Mouse (Mus musculus) heart, adult 8-10 months (tissue): ENCODE data around the gene Spx. TPM values are rescaled to one million over a fixed set of nuclear protein-coding genes. Genes with fewer than 3 reads are reported as not detected.
A peak's percentile ranks its signal among the peaks of the same experiment; 100 is the strongest.

Experiments
- DNase-seq: peaks from one replicate; pipeline ENCODE4 v3.0.0; 2022; ENCODE audit warnings: low spot score
- total RNA-seq, 4 experiments: library from RNA; stranded (reverse); gene quantifications; 2 replicates each; pipeline ENCODE4 v1.2.4; 2022

Gene Spx
- total RNA-seq = not detected

DNA sequence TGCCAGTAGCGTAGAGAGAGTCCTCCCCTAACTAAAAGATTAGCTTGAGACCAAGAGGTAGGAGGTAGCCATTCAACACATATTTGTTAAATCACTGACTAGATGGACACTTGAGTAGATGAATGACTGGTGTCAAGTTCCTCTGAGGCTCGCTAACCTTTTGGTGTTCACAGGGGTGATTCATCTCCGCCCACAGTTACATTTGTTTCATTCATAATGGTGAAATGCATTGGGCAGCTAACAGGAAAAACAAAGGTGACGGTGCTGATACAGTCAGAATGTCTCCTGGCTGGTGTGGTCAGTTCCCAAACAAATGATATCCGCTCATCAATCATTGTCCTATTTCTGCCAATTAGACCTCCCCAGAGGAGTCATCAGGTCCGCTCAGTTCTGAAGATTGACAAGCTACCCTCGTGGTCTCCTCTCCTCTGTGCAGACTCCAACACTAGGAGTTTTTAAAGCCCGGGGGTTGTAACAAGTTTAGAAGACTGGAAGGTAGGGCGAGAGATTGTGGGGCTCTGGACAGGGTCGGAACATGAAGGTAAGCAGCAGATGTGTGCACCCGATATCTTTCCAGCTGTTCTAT is at the start of gene Spx:
Spx (plus strand) TSS at position 536 of the 586 bp plus-strand sequence.
- no peak for DNase-seq

DNA sequence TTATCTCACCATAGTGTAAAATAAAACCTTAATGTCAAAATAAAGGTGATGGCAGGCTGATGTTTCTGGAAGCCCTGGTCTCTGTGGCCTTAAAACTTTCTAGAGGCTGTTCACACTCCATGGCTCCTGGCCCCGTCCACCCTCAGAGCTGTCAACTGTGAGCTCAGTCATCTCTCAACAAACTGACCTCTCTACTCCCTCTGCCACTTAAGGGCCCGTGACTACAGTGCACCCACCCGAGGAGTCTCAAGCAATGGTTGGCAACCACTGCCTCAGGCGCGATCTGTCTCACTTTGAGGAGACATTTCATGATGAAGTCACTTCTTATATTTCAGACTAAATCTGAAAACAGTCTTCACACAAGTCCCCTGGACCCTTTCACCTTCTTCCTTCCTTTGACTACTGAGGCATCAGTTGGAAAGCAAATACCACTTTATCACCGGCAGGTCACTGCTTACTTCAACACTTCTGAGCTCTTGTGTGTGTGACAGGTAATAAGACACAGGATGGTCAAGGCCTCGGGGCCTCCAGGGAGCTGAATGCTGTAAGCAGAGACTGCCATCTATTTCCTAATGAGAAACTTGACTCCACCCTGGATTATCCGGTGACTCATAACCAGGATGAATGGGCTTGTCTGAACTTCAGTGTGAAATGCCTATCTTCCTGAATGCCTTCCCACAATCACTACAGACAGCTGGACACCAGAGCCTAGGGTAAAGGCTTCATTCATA is 47.3 kb upstream of the Spx start:
- DNase-seq = no peak

DNA sequence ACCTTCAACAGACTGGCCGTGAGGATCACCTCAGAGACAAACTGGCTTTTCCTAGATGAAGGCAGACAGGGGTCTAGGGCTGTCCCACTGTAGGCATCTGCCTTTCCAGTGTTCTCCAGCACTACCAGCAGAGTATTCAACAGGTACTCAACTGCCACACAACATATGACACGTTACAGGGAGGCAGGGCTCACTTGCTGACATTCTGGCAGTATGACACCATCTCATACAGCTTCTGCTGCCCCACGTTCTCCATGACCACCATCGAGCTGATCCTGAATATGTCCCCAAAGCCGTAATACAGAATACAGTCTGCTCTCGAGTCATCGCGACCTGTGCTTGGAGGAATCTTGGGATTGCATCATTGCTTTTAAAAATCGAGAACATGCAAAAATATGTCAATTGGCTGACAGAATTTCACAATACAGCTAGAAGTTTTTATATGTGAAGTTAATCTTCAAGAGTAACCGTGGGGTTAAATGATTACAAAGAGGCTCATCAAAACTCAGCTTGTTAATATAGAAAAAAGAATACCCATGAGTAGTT is 46.7 kb upstream of the Spx start:
- no peak for DNase-seq

DNA sequence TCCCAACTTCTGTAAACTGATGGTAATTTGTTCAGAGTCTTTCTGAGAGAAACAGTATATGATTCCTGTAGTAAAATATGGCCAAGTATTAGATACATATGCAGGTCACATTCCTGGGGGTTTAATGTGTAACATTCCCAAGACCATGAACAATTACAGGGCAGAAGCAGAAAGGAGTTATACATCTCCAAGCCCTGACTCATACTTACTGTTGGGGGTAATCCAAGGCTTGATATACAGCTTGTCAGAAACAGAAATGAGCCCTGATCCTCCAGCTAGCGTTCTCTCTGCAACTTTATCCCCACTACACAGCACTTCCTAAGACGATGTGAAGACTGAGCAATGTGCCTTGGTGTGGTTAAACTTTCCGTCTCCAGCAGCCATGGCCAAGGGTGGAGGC is 45.7 kb upstream of the Spx start:
- DNase-seq = no peak

DNA sequence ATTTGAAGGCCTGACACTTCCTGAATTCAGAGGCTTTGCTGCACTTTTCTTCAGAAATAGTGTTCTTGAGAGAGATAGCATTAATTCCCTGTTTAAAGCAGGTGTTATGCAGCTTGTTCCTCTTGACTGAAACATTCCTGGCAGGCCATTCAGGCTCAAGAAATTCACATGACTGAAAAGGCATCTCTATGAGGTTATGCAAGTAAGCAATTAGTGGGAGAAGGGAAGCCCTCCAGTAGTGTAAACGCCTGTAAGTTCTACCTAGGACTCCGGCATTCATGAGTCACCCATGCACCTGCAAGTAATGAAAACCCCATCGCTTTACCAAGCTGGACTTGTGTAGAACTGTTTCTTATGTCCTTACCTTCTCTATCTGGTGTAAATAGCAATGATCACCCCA is 43.7 kb upstream of the Spx start:
- DNase-seq = no peak

DNA sequence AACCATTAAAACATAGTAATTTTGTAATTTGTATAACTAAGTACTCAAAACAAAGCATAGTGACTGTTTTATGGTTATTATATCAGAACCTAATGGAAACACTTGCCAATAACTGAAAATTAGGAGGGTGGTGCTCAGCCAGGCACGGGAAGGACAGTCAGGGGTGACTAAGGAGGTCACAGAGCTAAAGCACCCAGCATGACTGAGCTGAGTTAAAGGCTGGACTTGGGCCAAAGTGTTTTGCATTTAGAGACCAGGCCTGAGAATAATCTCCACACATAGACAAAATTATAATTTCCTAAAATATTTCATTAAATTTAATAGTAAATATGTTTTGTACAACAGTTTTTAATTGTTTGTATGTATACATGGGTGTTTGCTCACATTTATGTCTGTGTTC is 36.2 kb upstream of the Spx start:
- DNase-seq = no peak

DNA sequence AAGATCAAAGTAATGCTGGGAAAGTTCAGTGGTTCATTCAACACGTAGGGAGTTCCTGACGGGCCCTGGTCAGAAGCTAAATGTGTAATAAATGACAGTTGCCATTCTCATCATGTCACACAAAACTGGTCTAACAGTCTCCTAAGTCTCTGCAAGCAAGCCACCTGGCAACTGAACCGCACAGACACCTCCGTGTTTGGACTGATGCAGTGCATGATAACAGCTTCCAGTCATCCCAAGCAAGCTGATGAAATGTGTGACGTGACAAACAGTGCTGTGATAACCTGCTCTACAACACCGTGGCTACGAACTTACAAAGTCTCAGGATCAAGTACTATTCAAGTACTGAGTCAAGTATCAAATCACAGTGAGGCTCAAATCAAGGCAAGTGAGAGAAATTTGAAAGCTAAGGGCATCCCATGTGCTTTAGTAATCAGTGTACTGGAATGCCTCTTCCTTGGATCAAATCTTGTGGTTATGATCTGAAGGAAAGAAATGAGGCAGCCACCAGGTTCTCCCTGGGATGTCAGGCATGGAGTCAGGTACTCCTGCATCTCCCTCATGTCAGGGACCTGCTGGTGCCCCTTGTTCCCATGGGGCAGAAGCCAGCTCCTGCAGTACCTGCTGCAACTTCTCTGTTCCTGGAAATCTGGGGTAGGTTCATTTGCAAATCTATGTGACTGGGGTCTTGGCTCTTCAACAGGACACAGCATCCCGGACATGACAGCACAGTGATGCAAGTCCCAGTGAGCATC is 34.5 kb upstream of the Spx start:
- DNase-seq = no peak

DNA sequence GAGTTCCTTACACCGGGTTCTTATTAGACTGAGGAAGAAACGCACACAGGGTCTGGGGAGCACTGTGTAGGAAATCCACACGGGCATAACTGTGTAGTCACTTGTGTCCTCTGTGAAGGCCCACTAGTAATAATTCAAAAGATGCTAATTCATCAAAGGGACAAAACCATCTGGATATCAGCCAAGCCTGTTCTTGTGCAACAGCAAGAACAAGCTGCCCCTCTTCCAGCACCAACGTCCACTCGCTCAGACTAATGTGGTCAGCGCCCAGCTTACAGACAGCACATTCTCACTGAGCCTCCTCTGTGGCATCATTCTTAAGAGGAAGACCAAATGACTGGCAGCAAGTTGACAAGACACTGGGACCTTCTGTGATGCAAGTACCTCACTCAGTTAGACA is 33.3 kb upstream of the Spx start:
- DNase-seq = no peak

DNA sequence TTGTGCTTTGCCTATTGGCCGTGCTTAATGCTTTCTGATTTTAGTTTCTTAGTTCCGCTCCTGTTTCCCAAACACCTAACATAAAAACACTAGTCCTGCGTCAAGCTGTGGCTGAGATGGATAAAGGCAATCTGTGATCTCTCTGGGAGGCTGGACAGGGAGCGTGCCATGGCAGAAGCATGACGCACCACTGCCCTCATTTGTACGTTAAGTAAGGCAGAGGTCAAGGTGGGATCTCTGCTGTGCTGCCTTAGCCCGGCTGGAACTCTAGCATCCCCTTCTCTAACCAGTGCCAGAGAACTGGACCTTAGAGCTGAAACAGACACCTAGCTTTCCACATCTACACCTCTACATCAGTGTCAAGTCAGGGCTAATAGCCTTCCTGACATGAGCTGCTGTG is 31.6 kb upstream of the Spx start:
- DNase-seq = no peak

DNA sequence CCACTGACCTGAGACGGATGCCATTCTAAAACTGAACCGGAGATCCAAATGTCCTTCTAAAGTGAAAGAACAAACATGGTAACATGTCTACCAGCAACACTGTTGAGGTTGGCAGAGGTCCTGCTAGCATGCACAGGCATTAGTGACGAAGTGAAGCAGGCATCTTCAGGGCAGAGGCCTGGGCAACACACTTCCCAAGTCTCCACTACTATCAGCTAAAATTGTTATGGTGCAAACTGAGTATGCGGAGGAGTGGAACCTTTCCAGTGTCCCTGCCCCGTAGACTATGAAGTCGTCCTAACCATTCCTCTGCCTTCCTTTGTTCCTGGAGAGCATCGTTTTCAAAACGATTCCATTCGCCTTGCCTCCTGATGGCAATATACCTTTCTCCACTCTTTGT is 28.7 kb upstream of the Spx start:
- no peak for DNase-seq

DNA sequence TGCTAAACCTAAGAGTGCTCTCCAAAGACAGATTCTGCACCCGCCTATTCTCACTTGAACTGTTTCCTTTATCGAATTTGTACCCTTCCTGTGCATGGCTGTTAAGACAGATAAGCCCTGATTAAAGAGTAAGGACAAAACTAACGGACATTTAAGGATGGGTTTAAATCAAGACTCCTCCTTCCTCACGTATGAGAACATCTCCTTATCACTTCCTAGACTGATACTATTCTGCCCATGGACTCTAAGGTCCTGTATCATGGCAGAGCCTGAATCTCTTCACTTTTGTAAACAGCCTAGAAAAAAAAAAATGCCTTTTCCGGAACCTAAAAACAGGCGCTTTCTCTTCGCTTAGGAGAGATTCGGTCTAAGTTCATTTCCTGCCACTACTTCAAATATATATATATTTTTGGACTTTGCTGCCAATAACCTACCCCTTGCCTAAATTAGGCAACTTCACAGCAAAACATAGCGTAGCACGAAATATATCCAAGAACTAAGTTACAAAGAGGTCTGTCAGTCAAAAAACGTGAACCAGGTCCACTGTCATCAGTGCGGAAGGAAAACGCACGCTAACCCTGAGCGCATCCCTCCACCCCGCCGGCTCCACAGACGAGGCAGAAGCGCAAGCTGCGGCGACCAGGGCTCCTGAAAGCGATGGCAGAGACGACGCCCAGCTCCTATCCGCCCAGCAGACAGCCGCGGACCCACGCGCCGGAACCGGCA is 26.8 kb upstream of the Spx start:
- DNase-seq = no peak

DNA sequence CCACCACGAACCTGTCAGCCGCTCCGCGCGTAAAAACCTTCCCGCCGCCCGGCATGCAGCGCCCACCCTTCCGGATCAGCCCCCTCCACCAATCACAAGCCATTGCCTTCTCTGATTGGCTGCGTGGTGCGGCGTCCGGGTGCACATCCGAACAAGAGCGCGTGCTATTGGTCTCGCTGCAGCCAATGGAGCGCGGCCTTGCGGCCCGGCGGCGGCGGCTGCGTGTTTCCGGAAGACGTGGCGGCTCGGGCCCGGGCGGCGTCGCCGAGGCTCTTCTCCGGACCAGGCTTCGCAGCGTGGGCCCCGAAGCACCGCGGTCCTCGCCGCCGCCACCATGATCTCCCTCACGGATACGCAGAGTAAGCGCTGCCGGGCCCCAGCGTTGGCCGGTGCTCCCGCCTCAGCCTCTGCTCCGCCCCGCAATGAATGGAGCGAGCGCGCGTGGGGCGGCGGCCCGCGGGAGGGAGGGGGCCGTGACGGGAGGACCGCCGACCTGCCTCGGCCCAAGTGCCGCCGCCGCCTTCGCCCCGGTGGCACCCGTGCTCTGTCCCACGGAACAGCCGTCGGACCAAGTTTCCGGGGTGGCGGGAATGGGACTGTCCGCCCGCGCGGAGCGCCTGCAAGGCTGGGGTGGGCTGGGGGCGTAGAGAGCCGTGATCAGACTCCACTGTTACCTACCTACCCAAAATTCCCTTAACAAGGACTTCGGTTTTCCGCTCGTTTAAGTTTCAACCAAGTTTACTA is 26.1 kb upstream of the Spx start, which contains the start of the genes Recql and Golt1b:
Recql (minus strand) TSS at position 77 of the 744 bp plus-strand sequence.
Golt1b (plus strand) TSS at position 211 of the 744 bp plus-strand sequence.
- DNase-seq = peak; percentile 98

DNA sequence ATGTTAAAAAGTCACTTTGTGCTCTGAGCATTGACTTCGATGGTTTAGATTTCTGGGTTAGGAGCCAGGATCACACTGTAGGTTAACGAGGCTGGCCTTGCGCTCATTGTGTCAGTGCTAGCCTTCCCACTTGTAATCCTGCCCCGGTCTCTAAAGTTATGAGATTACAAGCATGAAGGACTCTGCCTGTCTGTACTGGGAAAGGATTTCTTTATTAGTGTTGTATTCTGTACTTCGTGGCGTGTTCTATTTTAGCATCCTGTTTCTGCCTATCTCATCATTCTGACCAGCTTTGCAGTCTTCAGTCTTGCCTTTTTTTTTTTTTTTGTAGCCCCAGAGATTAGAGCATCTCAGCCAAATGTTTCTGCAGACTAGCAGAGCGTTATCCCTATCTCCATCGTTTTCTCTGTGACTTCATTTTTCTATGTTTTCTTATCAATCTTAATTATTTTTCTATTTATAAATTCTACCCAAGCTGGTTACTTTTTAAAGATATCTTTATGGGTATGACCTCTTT is 25.4 kb upstream of the Spx start:
- DNase-seq = no peak

DNA sequence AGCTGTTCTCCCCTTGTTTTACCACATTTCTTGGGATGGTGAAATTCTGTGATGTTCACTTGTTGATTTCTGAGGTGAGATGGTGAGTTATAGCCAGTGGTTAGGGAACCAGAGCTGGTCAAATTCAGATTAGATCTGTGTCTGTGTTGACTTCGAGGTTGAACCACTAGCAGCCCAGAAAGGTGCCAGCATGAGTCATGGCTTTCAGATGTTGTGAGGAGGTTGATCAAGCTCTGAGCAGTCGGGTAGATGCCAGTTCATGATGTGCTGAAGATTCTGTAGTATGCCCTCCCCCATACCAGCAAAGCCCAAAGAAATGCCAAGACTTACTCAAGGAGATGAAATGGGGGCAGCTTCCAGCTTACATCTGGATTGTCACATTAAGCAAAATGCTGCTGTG is 24.1 kb upstream of the Spx start:
- DNase-seq = no peak

DNA sequence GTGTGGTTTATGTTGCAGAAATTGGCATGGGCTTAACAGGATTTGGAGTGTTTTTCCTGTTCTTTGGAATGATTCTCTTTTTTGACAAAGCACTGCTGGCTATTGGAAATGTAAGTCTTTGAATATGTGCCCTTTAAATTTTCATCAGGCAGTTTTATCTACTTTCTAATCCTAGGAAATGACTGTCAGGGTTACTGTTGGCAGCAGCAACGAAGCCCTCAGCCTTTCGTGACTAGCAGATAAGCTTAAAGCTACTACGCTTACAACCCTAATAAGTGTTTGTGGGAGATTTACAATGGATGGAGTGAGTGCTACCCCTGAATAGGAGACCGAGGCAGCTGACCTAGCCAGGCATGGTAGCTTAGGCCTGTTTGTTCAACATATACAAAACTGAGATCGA is 20.9 kb upstream of the Spx start:
- no peak for DNase-seq

DNA sequence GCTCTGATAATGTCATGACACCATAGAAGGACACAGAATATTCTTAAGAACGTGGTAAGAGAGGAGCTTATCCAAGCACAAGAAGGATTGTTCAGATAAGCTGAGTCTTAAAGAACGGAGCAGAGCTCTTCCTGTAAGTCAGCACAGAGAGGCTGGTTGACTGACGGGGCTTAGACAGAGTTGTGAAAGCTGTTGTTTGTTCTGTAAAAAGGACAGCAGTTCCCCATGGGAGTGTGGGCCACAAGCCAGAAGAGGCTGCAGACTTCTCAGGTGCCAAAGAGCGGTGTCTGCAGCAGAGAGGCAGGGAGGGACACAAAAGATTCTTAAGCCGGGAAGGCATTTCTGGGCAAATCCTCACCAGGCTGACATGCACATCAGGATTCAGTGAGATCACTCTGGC is 18.6 kb upstream of the Spx start:
- DNase-seq = no peak

DNA sequence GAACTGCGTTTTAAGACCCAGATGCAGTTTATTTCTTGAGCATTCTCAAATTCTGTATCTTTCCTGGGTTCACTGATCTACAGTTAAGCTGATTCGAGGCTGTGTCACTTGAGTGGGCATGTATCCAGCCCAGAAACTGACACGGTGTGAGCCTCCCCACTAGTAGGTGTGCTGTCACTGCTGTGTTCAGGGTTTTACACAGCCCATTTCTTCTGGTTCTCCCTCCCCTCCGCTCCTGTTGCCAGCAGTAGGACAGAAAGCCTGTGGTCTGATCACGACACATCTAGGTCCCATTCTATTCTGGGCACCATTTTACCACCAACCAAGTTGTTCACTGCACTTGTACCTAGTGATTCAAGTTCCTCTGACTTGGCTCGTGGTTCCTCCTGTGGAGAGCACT is 17.5 kb upstream of the Spx start:
- DNase-seq = no peak

DNA sequence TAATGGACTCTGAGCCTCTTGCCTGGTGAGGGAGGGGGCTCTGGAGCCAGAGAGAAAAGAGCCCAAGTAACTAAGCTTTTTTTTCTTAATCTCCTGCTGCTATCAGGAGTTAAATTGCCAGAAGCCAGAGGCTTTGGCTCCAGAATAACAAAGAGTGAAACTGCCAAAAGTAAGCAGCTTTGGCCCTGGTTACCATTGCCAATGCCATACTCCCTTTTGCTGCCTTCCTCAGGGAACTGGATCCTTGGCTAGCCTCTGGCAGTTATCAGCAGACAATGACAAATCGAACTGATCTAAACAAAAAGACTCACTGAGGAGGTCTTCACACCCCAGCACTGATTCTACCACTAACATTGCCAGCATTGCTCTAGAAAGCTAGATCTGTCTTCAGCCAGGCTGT is 2.1 kb upstream of the Spx start:
- DNase-seq = no peak

DNA sequence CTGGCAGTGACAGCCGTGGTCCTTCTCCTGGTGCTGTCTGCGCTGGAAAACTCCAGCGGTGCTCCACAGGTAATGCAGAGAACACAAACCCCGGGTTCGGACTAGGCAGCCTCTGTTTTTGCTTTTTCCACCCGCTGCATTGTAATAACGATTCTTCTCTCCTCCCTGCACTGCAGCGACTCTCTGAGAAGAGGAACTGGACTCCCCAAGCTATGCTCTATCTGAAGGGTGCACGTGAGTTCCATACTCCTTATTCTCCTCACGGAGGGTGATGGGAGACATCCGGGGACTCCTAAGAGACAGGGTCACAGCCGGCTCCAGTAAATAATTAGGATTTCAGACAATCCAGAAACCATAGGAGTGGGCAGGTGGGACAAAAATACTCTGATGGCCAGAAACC is 604 bp downstream of the Spx start:
- DNase-seq = no peak

DNA sequence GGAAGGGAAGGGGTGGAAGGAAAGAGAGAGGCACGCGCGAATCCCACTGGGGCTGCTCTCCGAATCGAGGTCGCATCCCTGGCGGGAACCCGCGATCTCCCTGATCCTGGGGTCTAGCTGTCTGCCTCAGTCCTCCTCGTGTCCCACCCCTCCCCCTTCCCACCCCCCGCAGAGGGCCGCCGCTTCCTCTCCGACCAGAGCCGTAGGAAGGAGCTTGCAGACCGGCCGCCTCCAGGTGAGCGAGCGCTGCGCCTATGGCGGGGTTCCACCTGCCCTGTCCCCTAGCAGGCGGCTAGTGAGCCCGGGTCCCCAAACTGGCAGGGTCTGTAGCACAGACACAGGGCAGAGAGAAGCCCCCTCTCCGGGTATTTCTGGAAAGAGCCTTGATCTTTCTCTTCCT is 1.4 kb downstream of the Spx start:
- no peak for DNase-seq

DNA sequence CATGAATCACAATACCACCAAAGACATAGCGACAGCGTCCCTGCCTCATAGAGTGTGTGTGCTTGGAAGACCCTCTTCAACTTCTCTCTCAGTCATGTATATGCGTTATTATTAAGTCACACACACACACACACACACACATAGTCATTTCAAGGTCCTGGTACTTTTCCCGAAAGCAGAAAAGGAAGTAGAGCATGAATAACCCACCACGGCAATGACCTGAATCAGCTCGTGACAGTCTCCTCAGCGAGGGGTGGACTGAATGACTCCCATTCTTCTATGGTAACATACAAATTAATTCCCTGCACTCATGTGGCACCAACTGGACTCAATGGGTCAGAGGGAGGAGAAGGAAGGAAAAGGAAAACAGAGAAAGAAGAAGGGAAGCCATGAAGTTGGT is 11.7 kb downstream of the Spx start:
- no peak for DNase-seq
